Mouse (Mus musculus) heart, adult 2 months (tissue): ENCODE results near the gene Jsrp1. TPM values are rescaled to one million over a fixed set of nuclear protein-coding genes. Genes with fewer than 3 reads are reported as not detected.

Experiments
- DNase-seq, 2 experiments: peaks; one replicate each; pipeline ENCODE4 v3.0.0; 2021
- H3K27ac ChIP-seq: fragments of 200-600 bp; 2 replicates; pipeline ENCODE4 v1.8.1; 2022
- H3K27me3 ChIP-seq: fragments of 200-500 bp; 2 replicates; pipeline ENCODE4 v1.6.1; 2012; ENCODE audit warnings: mild to moderate bottlenecking, low read length, inconsistent platforms, mixed read lengths; ENCODE audit not compliant: control insufficient read depth, insufficient read depth
- H3K36me3 ChIP-seq: fragments of 200-500 bp; 2 replicates; pipeline ENCODE4 v1.6.1; 2012; ENCODE audit warnings: low read length, inconsistent platforms; ENCODE audit not compliant: control insufficient read depth, insufficient read depth
- H3K4me1 ChIP-seq: fragments of 200-500 bp; 2 replicates; pipeline ENCODE4 v1.6.1; 2011; ENCODE audit warnings: low read length; ENCODE audit not compliant: control insufficient read depth, insufficient read depth
- H3K4me3 ChIP-seq: fragments of 200-600 bp; 2 replicates; pipeline ENCODE4 v1.8.1; 2022
- H3K79me2 ChIP-seq: fragments of 200-500 bp; replicated peaks from 2 replicates; pipeline ENCODE4 v1.6.1; 2012; ENCODE audit warnings: mild to moderate bottlenecking, inconsistent platforms, low read length, moderate library complexity, mixed read lengths; ENCODE audit not compliant: control insufficient read depth, insufficient read depth
- H3K9ac ChIP-seq: fragments of 200-500 bp; 2 replicates; pipeline ENCODE4 v1.6.1; 2012; ENCODE audit warnings: low read depth, mild to moderate bottlenecking, control low read depth, inconsistent platforms, low read length, mixed read lengths
- CTCF ChIP-seq: fragments of 200-600 bp; IDR thresholded peaks from 2 replicates; pipeline ENCODE4 v1.8.1; 2022; ENCODE audit warnings: antibody characterized with exemption, mild to moderate bottlenecking, moderate library complexity
- EP300 ChIP-seq: fragments of 200-500 bp; IDR thresholded peaks from 2 replicates; pipeline ENCODE4 v1.6.1; 2011; ENCODE audit warnings: low read depth, low read length, control low read depth; ENCODE audit not compliant: insufficient read depth
- POLR2A ChIP-seq: fragments of 200-500 bp; IDR thresholded peaks from 2 replicates; pipeline ENCODE4 v1.6.1; 2011; ENCODE audit warnings: mild to moderate bottlenecking, low read depth, low read length, control low read depth; ENCODE audit not compliant: insufficient read depth
- WGBS: fragments of 180-500 bp; shearing (Covaris S2); methylation state at CpG from one replicate; pipeline ENCODE4 v1.1.7; 2018; 5-methylcytosine and 5-hydroxymethylcytosine counted together
- intact Hi-C: fragments of 180-260 bp; cut with DNase I; formaldehyde crosslinking; loops from one replicate; pipeline ENCODE4 v1.15.1; 2025
- polyA plus RNA-seq: library from polyadenylated mRNA; depleted of rRNA; stranded (reverse); fragments of >200 nt; gene quantifications from 2 replicates; pipeline ENCODE4 v1.2.3, GENCODE M21; 2012
- total RNA-seq, 2 experiments: library from RNA; stranded (reverse); gene quantifications; 2 replicates each; pipeline ENCODE4 v1.2.3; 2021

Gene Jsrp1
- total and polyA plus RNA-seq, 3 experiments: 0.21 to 1.1 (median 0.25) TPM

GRCm38 (mm10) chr10:80856267-80856666 lies 43.0 kb upstream of the Jsrp1 start:
- intact Hi-C loops: no loop called here
- peaks cover 1% of the 10 kb centered on the region; the same call in 1 of the 2 replicates for H3K79me2 ChIP-seq
- no peak overlapping the region for H3K4me3 ChIP-seq
- peak in 1 of 2 experiments; percentile 44 for DNase-seq
- peaks cover 6% of the 10 kb centered on the region for H3K4me1 ChIP-seq
- WGBS: 46% methylated on average over 3 of the region's 3 CpGs
- H3K36me3 ChIP-seq: no peaks in the 10 kb centered on the region
- H3K9ac ChIP-seq: no peak overlapping the region
- 0 out of 2 replicates have a peak, but pooled peaks have one; percentile 16 for TF ChIP-seq EP300
- TF ChIP-seq CTCF: peak; percentile 22; the same call in 1 of the 2 replicates
- TF ChIP-seq POLR2A: no peak
- H3K27ac ChIP-seq: no peak overlapping the region
- no peaks in the 10 kb centered on the region for H3K27me3 ChIP-seq

- Histone ChIP-seq H3K79me2 (peaks cover 1% of the 10 kb centered on the region; the same call in 1 of the 2 replicates), H3K4me1 (peaks cover 6% of the 10 kb centered on the region), H3K36me3 (no peaks in the 10 kb centered on the region), H3K27ac (peak overlapping the region; percentile 70), H3K4me3 (peak overlapping the region; percentile 83), H3K27me3 (no peaks in the 10 kb centered on the region), H3K9ac (peak overlapping the region; percentile 70)
- intact Hi-C loops: loop anchor here (2.0 kb wide), 1 partner anchor 31 kb away; no protein-coding TSS in a partner anchor
- peak in 1 of 2 experiments; percentile 21 for DNase-seq
- 16% methylated on average over 11 of the region's 11 CpGs for WGBS
- TF ChIP-seq CTCF (no peak), EP300 (no peak), POLR2A (no peak)
Measured at GRCm38 (mm10) chr10:80855749-80856073, 42.4 kb upstream of the Jsrp1 start.

GRCm38 (mm10) chr10:80854913-80855748 lies 41.8 kb upstream of the Jsrp1 start, which contains the start of the genes Lsm7 and Sppl2b:
Gene Lsm7 (minus strand): TSS chr10:80855209.
Gene Sppl2b (plus strand): TSS chr10:80855275.
- peaks cover 1% of the 10 kb centered on the region; the same call in 1 of the 2 replicates for H3K79me2 ChIP-seq
- H3K4me3 ChIP-seq: peak within 1 kb of the TSS; percentile 83
- intact Hi-C loops: loop anchor here (2.0 kb wide), 1 partner anchor 30 kb away; no protein-coding TSS in a partner anchor
- under 1% methylated on average over 81 of the region's 81 CpGs for WGBS
- H3K27me3 ChIP-seq: no peaks in the 10 kb centered on the region
- DNase-seq: peak; percentile 98 to 99
- H3K27ac ChIP-seq: peak within 1 kb of the TSS; percentile 70
- peaks cover 6% of the 10 kb centered on the region for H3K4me1 ChIP-seq
- H3K36me3 ChIP-seq: no peaks in the 10 kb centered on the region
- TF ChIP-seq POLR2A (peak; percentile 91), CTCF (no peak), EP300 (peak; percentile 66; the same call in 1 of the 2 replicates)
- peak within 1 kb of the TSS; percentile 70 for H3K9ac ChIP-seq

DNA sequence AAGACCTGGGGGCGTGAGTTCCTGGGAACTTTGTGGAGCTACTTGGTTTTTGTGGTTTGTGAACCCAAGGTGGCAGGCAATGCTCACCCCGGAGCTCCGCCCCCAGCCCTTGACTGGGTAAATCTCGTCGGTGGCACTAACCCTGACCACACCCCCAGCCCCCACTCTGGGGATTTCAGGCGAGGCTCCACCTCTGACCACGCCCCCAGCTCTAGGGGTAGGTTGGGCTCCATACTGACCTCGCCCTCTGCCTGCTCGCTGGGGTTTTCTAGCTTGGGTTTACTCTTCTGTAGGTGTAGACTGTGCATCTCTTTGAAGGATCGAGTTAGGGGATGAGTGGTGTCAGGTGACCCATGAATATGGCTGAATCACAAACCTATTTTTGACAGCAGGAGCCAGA lies 35.3 kb upstream of the Jsrp1 start:
- Histone ChIP-seq H3K4me1 (no peaks in the 10 kb centered on the region; the same call in 1 of the 2 replicates), H3K27ac (no peak overlapping the region), H3K36me3 (no peaks in the 10 kb centered on the region), H3K4me3 (no peak overlapping the region), H3K9ac (no peak overlapping the region), H3K27me3 (no peaks in the 10 kb centered on the region), H3K79me2 (no peaks in the 10 kb centered on the region)
- intact Hi-C loops: no loop called here
- 14% methylated on average over 10 of the region's 10 CpGs for WGBS
- TF ChIP-seq POLR2A: no peak
- no peak for TF ChIP-seq CTCF
- no peak for TF ChIP-seq EP300
- DNase-seq: peak in 1 of 2 experiments; percentile 37

DNA sequence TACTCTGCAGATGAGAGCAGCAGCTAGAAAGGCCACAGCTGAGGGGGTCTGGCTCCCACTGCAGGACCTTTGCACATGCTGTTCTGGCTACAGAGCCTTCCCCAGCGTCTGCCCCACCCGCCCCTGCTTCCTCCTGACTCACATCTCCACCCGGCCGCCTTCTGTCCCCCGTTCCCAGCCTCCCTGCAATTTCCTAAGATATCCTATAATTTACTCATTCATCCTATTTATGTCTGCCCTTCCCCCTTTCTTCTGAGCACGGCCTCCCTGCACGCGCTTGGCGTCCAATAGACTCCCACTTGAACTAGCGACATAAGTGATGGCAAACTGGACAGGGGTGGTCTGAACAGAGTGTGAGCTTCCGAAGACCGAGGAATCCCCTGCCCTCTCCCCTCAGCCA lies 32.4 kb upstream of the Jsrp1 start:
- no peaks in the 10 kb centered on the region for H3K27me3 ChIP-seq
- no peak overlapping the region for H3K9ac ChIP-seq
- 59% methylated on average over 12 of the region's 12 CpGs for WGBS
- no peaks in the 10 kb centered on the region; the same call in 1 of the 2 replicates for H3K4me1 ChIP-seq
- intact Hi-C loops: no loop called here
- H3K4me3 ChIP-seq: no peak overlapping the region
- H3K79me2 ChIP-seq: no peaks in the 10 kb centered on the region
- DNase-seq: no peak
- H3K36me3 ChIP-seq: no peaks in the 10 kb centered on the region
- no peak for TF ChIP-seq CTCF
- no peak for TF ChIP-seq POLR2A
- TF ChIP-seq EP300: no peak
- H3K27ac ChIP-seq: no peak overlapping the region

- peak in 1 of 2 experiments; percentile 47 for DNase-seq
- no peaks in the 10 kb centered on the region for H3K27me3 ChIP-seq
- no peaks in the 10 kb centered on the region; the same call in 1 of the 2 replicates for H3K4me1 ChIP-seq
- TF ChIP-seq POLR2A: no peak
- TF ChIP-seq CTCF: no peak
- TF ChIP-seq EP300: 0 out of 2 replicates have a peak, but pooled peaks have one; percentile 39
- 41% methylated on average over 8 of the region's 8 CpGs for WGBS
- H3K4me3 ChIP-seq: no peak overlapping the region
- H3K27ac ChIP-seq: no peak overlapping the region; the same call in 1 of the 2 replicates
- H3K36me3 ChIP-seq: no peaks in the 10 kb centered on the region
- intact Hi-C loops: no loop called here
- no peaks in the 10 kb centered on the region for H3K79me2 ChIP-seq
- H3K9ac ChIP-seq: no peak overlapping the region
Measured at GRCm38 (mm10) chr10:80845055-80845693, 31.9 kb upstream of the Jsrp1 start.
